Mouse (Mus musculus) lung, postnatal 14 days (tissue): ENCODE data around the gene Echs1.
"Not testable (repeated sequence)": the region's sequence is repeated elsewhere in the genome, so short reads cannot be mapped to it uniquely, and the experiment has no call there.

Experiments
- DNase-seq: peaks from one replicate; pipeline ENCODE4 v3.0.0; 2021

Echs1 gene

DNA sequence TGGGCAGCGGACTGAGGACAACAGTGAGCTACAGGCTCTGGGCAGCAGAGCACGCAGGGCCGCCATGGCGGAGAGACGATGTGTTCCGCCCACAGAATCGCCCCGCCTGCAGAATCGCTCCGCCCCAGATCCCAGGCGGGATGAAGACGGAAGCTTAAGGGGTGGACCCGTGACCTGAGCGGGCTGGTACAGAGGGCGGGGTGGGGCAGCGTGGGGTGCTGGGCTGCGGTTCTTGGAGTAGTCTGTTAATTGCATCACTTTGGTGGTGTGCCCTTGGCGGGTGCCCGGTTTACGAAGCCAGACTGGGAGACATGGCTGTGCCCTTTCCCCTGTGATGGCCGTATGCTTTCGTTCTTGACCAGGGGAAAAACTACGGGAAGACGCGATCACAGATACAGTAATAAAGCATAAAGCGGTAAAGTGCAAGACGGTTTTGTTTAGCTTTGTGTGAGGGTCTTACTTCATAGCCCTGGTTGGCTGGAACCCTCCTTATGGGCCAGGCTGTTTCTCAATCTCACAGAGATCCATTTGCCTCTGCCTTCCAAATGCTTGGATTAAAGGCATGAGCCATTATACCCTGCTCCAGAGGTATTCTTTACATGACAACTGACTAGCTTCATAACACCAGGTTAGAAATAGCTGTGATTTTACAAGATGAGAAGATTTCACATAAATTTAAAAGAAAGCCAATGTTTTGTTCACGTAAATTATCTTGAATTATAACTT is at the start of gene Echs1:
Echs1 (minus strand) TSS at position 148 of the 726 bp plus-strand sequence.
- DNase-seq, result peak; percentile 91

DNA sequence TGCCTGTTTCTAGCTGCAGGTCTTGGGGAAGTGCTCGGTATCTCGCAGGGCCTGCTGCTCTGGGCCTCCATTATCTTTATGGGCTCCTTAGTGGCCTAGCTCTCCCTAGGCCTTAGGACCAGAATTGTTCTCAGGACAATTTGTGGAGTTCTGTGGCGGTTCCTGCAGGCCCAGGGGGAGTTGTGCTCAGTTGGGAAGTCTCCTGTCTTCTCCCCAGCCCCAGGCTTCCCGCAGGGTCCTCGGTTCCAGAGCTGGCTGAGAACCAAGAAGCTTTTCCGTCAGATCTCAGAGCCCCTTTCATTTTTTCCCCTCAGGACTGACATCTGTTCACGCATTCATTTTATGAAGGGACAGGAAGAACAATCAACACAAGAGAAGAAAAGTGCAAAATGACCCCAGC is 48.4 kb upstream of the Echs1 start, which contains the start of gene Olfr522:
Olfr522 (minus strand) TSS at position 101 of the 400 bp plus-strand sequence.
- DNase-seq, result no peak

DNA sequence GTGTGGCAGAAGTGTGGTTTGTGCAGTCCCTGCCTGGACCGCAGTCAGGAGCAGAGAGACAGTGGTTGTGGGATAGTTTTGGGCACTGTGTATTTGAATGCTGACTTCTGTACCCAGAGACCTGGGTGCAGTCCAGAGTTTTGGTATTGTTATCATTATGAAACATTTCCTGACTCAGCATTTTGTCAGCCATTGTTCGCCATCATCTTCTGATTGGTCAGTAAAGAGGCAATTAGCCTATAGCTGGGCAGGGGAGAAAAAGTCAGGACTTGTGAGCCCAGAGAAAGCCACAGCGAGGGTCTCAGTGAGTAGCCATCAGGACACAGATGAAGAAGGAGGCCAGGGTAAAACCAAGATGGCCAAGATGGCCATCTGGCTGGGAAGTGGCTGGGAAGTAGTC is 44.1 kb upstream of the Echs1 start:
- DNase-seq, result no peak

DNA sequence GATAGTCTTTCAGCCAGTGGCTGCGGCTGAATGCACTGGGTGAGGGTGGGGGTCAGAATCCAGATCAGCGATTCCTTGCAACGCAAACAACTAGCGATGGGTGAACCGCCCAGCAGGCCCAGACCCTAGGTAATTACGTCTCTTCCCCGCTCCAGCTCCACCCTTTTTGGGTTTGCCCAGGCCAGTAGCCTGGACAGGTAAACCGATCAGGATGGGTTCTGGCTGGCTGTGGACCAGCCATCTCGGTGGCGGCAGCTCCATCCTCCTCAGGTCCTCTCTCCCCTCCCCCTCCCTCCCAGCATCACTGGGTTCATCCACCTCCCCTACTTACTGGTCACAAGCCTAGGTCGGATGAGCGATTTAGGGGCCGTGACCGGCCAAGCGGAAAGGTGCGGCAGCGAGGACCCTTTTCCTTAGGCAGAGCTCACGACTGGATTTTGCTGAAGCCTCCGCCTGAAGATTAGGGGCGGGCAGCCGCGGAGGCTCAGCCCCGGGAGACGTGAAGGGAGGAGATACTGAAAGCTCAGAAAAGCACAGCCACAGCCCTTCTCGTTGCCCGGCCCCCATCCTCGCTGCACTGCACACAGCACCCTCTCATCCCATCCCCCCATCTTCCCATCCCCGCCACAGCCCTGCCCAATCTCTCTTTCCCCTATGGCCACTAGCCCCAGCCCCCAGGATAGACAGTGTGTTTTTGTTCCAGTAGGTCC is 38.1 kb upstream of the Echs1 start, which contains the start of gene Sprn:
Sprn (minus strand) TSS at position 660 of the 710 bp plus-strand sequence.
- no peak for DNase-seq

DNA sequence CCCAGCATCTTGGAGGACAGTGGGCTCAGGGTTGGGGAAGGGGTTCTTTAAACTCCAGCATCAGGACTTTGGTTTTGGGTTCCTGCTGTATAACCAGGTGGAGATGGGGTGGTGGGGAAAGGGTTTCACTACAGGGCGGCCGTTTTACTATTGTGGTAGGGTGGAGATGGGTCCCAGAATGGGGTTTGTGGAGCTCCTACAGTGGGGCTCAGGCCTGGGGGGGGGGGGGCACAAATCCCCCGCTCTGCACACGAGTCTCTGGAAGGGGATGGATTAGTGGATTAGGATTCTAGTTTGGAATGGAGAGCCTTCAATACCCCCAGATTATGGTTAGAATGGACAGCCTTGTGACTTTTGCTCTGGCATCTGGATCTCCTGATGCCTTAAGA is 37.5 kb upstream of the Echs1 start:
- DNase-seq, result no peak

DNA sequence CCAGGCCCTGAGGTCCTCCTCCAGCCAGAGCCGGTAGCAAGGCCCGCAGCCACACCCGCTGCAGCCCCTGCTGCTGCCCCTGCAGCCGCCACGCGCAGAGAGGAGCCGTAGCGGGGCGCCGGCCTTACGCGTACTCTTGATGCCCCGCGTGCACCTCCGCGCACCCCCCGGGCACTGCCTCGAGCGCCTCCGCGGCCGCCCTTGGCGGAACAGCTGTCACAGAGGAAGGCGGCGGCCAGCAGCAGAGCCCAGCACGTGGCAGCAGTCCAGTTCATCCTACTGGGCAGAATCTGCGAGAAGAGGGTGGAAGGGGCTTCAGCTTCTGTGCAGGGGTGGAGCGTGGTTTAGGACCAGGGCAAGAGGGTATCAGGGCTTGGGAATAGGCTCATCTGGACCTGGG is 37.1 kb upstream of the Echs1 start:
- DNase-seq, result peak; percentile 16

DNA sequence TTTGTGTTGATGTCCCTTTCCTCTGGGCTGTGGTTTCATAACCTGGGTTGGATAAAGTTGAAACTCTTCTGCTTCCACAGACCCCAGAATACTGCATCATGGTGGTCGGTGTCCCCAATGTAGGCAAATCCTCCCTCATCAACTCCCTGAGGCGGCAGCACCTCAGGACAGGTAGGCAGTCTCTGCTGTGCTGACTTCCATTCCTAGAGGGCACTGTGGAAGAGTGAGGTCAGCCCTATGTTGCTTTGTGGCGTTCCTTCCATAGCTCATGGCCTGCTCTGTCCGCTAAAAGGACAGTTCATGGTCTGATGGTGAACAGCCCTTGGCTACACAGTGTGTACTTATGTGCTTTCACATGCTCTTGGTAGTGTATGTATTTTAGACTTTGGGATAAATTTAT is 28.3 kb upstream of the Echs1 start:
- DNase-seq, result no peak

DNA sequence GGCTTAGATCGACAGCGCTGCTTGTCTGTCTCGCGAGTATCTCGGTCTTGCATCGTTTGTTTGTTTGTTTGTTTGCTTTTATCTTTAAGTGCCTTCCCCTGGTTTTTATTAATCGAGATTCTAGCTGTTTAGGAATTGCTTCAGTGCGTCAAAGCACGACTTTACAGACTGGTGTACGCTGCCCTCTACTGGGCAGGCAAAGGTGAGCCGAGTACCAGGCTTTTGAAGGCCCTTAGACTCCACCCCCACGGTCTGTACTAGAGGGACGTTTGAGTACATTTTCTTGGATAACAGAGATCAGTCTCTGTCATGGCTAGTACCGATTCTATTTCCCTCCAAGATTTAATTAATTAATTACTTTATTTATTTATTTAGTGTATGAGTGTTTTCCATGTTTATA is 25.1 kb upstream of the Echs1 start:
- DNase-seq, result peak; percentile 78

DNA sequence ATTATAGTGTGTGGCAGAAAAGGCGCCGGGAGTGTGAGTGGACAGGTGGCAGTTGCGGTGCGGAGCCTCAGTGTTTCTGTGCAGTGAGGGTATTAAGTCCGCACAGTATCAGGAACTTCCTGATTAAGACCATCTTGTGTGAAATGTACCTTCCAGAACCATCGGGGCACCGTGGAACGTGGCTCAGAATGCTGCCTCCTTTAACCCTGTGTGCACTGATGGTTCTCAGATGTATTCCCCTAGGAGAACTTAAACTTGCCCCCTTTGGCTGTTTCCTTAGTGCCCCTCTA is 21.7 kb upstream of the Echs1 start:
- no peak for DNase-seq

DNA sequence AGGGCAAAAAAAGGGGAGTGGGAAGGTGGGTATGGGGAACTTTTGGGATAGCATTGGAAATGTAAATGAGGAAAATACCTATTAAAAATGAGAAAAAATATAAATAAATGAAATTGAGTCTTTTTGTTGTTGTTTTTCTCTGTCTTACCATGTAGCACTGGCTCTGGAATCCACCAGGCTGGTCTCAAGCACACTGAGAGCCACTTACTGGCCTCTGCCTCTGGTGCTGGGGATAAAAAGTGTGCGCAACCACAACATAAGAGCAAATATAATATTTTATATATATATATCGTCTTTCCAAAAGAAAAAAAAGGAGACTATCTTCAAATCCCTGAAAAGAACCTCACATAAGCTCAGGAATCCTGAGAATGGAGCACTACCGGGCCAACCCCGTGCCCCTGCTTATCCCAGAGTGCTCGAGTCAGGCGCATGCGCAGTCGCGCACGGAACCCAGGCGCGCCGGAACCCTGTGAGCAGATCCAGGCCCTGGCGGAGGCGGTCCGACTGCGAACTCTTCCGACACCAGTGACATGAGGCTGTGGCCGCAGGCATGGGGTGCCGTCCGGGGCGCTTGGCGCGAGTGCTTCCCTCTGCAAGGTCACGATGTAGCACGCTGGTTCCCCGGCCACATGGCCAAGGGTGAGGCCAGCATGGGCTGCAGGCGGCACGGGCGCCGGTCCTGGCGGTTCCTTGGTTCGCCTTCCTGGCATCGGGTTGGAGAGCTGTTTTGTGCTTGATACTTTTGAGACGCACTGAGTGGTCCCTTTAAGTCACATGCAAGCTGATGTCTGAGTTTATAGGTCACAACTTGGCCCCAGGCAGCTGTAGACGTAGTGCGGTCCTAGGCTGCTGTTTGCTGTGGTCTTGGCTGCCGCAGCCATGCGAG is 21.1 kb upstream of the Echs1 start, which contains the start of gene Mtg1:
Mtg1 (plus strand) TSS at position 430 of the 886 bp plus-strand sequence.
- DNase-seq, result peak; percentile 97

DNA sequence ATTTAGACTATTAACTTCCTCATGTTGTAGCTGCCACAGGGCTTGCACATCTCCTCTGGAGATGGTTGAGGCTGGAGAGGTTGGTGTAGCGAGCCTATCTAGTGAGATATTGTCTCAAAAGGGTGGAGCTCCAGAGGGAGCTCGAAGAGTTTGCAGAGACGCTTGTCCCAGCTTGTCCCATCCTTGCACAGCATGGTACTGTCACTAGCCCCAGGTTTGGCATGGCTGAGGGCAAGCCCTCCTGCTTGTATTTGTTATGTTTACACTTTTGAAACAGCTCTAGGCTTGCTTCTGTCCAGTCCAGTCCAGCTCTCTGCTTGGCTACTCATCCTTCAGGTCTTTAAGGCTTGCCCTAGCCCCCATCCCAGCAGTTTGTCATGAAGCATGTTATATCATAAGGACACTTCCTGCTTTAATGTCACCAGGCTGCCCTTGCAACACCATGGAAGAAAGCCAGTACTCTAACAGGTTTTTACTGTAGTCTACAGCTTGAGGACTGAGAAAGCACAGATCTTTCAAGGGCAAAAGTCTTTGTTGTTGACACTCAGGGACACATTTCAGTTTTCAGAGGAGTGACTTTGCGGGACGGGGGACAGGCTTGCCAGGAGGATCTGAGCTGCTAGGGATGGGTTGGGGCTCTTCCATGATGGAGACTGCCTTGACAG is 19.0 kb upstream of the Echs1 start:
- DNase-seq, result no peak

DNA sequence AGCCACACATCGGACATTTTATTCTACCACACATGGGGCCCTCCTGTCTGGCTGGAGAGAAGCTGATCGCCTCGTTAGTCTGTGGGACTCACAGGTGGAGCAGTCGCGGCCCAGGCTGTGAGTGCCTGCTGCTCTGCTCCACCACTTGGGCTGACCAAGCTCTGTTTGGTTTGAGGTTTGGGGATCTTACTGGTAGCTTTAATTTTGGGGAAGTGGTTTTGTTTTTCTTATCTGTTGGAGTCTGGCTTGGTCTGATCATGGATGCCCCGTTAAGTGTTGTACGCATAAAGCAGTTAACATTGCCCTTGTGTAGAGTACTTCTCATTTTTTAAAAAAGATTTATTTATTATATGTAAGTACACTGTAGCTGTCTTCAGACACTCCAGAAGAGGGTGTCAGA is 17.8 kb upstream of the Echs1 start:
- not testable (repeated sequence) for DNase-seq

DNA sequence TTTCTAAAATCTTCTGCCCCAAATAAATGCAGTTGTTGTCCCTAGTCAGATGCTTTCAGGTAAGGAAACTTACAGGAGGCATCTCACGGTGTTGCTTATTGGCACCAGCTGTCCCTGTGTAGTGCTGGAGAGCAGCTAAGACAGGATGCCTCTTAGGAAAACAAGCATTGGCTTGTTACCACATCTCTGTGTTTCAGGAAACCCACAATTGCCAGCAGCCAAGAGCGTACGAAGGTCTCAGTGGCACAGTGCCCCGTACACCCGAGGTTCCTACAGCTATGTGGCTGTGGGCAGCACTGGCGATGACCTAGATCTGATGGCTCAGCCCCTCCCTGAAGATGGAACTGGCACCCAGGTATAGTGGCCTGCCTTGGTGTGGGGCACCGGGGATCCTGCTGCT is 15.9 kb upstream of the Echs1 start:
- DNase-seq, result not testable (repeated sequence)

DNA sequence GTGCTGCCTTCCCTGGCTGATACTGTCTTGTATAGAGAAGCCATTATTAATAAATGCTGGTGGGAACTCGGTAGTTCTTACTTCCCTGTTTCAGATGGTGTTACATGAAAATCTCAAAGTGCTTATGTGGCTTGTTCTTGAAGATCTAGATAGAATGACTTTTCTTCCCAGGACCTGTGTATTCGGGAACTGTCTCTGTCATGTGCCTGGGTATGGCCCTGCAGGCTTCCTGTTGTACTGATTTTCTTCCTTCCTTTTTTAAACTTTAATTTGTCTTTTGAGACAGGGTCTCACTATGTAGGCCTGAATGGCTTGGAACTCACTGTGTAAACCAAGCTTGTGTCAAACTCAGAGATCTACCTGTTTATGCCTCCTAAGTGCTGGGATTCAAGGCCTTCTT is 11.6 kb upstream of the Echs1 start:
- DNase-seq, result no peak

DNA sequence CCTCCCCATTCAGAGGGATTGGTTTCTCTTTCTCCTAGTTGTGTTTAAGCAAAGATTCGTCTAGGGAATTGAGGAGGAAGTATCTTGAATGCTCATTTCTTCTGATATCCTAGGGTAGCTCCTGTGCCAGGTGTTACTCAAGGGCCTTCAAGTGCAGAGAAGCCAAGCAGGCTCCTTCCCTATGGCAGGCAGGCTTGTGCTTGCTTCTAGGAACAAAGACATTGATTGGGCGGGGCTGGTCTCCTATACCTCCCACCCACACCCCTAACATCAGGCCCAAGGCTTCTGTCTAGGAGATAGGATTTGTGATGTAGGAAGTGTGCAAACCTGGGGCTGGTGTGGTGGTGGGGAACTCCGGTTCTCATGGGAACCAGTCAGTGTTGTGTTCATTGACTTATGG is 10.7 kb upstream of the Echs1 start:
- DNase-seq, result no peak

DNA sequence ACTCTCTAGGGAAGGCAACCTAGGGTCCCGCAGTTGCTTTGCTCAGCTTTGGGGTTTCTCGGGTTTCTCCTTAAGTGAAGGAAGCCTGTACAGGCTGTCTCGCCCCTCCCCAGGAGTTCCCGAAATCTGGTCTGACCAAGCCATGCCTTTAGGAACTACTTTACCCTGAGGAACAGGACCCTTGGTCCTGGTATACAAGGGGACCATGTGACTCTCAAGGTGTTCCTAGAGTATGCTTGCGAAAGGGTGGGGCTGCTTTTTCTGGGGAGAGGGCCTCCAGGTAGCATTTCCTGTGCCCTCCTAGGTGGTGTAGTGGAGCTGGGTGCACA is 9.7 kb upstream of the Echs1 start:
- no peak for DNase-seq

DNA sequence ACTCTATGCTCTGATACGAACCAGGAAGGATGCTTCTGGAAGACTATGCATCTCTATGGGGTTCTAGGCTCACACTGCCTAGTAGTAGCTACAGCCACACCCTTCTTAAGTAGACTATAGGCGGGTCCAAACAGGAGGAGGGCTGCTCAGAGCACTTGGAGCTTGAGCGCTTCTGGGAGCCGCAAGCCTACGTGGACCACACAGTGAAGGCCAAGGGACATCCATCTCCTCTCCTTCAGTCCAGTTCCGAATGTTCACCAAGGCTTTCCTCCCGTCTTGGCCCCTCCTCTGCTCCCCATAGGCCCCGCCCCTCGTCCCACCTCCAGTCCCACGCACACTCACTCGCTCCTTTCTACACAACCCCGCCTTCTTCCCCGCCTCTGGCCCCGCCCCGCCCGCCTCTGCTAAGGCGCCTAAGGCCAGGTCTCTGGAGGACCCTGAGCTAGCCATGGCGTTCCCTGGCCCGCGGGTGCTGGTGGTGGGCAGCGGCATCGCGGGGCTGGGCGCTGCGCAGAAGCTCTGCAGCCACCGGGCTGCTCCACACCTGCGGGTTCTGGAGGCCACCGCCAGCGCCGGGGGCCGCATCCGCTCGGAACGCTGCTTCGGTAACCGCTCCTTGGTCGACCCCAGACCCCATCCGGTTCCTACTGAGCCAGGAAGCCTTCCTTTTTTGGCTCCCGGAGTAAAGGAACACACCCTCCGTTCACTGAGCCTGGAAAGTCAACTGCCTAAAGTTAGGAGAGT is 9.2 kb upstream of the Echs1 start:
- peak; percentile 97 for DNase-seq

DNA sequence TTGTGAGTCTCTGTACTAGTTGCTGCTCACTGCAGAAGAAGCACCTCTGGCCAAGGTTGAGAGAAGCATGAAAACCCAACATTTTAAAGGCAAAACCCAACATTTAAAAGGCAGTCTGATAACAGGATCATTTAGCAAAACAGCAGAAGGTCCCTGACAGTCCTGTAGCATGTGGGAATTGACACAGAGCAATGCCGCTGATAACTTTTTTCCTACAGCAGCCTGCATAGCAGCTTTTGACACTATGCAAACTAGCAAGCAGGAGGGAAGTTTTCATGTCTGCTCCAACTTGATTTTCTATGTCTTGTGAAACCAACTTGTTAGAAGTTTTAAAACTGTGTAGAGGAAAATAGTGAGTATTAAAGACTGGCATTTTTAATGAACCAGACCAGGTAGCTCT is 8.1 kb upstream of the Echs1 start:
- DNase-seq, result no peak

DNA sequence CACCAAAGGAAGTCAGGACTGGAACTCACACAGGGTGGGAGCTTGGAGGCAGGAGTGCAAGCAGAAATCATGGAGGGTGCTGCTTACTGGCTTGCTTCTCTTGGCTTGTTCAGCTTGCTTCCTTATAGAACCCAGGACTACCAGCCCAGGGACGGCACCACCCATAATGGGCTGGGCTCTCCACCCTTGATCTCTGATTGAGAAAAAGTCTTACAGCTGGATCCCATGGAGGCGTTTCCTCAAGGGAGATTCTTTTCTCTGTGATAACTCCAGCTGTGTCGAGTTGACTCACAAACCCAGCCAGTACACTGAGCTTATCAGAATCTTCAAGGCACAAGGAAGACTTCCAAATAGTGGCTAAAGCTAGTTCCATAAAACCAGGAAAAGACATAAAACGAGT is 6.5 kb upstream of the Echs1 start:
- no peak for DNase-seq

DNA sequence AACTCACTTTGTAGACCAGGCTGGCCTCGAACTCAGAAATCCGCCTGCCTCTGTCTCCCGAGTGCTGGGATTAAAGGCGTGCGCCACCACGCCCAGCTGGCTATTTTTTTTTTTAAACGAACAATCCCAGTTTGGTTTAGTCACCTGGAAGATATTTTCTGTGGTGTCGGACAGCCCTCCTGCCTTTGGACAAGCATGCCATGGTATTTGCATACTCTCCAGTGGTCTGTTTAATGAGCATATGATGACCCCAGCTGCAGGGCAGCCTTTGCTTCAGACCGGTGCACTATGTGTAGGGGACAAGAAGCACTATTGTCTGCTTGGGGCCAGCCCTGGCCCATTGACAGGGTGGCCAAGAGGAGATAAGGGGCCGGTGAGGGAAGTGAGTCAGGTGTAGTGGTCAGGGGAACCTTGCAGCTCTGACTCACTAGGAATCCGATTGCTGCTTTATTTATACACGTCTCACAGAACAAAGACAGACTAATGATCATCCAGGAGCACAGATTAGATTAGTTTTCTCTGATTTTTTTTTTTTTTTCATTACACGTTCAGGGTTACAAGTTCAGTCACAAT is 5.1 kb upstream of the Echs1 start:
- DNase-seq, result no peak

DNA sequence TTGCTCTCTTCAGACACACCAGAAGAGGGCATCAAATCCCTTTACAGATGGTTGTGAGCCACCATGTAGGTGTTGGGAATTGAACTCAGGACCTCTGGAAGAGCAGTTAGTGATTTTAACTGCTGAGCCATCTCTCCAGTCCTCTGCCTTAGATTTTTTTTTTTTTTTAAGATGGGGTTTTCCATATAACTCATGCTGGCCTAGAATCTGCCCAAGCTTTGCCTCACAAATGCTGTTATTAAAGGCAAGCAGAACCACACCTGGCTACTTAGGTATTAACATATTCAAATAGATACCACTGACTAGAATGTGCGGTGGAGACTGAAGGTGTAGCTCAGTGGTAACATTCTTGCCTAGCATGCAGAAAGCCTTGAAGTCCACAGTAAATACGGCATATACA is 4.2 kb upstream of the Echs1 start:
- DNase-seq, result no peak
